Mouse (Mus musculus): ENCODE data around the gene Crip2.

Gene Crip2

GRCm38 (mm10) chr12:113147481-113147880 is 7.4 kb downstream of the Crip2 start:
- no peak for DNase-seq (ENCODE audit: low spot score in 2 of 2)

DNA sequence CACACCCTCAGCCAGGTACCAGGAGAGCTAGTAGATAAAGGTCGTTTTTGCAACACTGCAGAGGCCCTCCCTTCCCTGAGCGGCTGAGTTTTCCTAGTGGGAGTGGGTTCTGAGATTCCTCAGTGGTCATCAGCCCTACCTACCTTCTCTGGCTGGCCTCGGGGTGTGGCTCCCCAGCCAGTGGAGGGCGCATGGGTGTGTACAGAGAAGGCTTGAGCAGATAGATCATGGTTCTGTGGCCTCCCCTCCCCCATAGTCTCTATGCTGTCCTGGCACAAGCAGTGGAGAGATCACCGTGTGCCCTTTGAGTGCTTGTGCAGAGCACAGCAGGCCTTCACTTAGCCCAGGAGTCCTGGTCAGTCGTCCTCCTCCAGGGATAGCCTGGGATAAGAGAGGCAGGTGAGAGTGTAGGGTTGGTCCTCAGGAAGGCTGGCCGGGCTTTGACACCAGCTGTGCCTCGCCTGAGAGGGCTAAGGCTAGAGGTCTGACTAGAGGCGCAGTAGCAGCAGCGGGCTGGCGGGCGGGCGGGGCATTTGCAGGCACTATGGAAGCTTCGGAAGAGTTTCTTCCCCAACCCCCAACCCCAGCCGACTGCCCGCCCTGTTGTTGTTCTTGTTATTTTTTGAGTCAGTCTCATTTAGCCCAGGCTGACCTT is 8.5 kb downstream of the Crip2 start:
- peak; percentile 72 to 77 for DNase-seq (ENCODE audit: low spot score in 2 of 2)

DNA sequence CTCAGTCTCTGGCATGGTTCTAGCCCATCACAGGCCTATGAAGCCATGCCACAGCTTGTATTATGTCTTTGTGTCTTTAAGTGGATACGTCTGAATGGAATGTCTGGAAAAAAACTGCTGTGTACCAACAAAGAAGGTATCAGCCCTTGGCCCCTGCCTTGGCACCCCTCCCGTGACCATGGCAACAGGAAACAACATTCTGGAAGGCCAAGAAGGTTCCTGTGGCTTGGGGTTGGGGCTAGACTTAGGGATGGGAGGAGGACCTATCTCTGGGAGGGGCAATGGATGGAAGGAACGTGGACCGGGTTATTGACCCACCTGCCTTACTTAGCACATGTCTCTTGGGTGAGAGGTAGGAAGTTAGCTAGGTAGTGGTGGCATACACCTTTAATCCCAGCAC is 9.3 kb downstream of the Crip2 start:
- no peak for DNase-seq (ENCODE audit: low spot score in 2 of 2)

- DNase-seq (ENCODE audit: low spot score in 2 of 2), result peak; percentile 63 to 69
Observed at GRCm38 (mm10) chr12:113149896-113150295, 9.9 kb downstream of the Crip2 start.

GRCm38 (mm10) chr12:113150591-113150990 is 10.6 kb downstream of the Crip2 start:
- no peak for DNase-seq (ENCODE audit: low spot score in 2 of 2)

- DNase-seq (ENCODE audit: low spot score in 2 of 2), result no peak
Observed at GRCm38 (mm10) chr12:113151046-113151445, 11.0 kb downstream of the Crip2 start.

DNA sequence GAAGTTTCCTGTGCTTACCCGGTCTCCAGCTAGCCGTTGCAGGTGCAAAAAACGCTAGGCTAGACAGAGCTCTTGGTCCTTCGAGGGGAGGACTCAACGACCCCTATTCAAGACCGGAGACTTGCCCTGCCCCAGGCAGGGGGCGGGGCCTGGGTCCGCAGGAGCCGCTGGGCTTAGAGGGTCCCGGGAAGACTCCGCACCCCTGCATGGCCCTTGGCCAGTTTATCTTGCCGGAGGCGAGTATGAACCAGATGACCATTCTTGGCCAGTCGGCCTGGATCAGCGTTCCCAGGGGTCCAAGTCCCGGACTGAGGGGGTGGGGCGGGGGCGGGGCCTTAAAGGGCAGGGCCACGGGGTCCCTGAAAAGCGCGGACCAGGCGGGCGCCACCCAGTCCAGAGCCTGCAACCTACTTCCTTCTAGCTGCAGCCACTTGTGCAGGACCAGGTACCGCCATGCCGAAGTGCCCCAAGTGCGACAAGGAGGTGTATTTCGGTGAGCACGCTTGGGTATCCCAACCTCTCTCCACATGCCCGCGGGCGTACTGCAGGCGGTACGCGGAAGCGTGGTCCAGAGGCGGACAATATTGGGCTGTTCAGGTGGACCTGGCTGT is 11.7 kb downstream of the Crip2 start:
- DNase-seq (ENCODE audit: low spot score in 2 of 2), result peak; percentile 78 to 79

GRCm38 (mm10) chr12:113152272-113152661 is 12.2 kb downstream of the Crip2 start:
- DNase-seq (ENCODE audit: low spot score in 2 of 2), result peak; percentile 57 to 65

DNA sequence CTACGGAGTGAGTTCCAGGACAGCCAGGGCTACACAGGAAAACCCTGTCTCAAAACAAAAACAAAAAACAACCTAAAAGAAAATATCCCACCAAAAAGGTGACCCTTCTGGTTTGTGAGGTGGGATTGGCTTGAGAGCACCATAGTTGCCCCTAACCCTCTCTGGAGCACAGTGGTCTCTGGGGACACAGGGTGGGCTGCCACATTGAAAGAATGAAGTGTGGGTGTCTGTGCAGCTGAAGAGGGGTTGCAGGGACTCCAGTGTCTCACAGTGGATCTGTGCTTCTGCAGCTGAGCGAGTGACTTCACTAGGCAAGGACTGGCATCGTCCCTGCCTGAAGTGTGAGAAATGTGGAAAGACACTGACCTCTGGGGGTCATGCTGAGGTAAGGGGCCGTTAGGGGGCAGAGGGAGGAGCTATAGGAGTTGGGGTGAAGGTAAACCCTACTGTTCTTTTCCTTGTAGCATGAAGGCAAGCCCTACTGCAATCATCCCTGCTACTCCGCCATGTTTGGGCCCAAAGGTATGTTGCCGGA is 13.0 kb downstream of the Crip2 start:
- DNase-seq (ENCODE audit: low spot score in 2 of 2), result no peak

GRCm38 (mm10) chr12:113153971-113154370 is 13.9 kb downstream of the Crip2 start:
- DNase-seq (ENCODE audit: low spot score in 2 of 2), result no peak

DNA sequence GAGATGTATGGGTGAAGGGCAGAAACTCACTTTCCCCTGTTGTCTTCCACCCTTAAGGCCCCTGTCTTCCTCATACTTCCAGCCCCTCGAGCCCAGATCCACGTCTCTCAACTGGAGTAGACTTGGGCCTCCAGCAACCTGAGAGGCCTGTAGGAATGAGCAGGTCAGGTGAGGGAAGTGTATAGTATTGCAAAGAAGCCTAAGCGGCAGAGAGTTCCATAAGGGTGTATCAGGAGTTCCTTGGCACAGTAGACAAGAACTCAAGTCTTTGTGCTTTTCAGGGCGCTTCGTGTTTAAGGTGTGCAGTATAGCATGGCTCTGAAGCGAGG is 14.7 kb downstream of the Crip2 start:
- DNase-seq (ENCODE audit: low spot score in 2 of 2), result no peak

DNA sequence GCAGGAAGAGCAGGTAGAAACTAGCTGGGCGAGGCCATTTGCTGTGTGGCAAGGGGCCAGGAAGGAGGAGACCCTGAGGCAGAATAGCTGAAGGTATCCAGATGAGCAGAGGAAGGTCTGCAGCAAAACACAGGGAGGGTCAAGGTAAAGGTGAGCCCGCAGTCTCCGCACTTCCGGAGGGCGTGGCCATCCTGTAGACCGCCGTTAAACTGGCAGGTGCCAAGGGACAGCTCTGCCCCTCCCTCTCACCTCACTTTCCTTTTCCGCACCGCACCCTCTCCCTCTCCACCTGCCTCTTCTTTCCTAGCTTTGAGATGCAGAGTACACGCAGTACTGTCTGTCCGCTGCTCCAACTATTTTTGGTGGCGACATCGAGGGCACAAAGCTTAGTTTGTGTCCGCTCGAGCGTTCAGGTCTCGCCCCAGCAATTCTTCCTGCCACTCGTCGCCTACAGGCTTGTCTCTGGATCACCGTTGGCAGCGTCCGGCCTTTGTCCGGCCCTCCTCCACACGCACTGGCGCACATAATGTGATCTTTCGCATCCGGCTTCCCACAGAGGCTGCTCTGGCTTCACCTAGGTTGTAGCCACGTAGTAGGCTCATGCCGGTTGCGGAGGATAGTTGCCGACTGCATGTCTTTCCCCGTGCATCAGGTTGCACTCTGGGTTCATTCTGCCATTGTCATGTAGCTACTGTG is 15.2 kb downstream of the Crip2 start:
- peak; percentile 72 to 74 for DNase-seq (ENCODE audit: low spot score in 2 of 2)

- peak; percentile 99 for DNase-seq (ENCODE audit: low spot score in 2 of 2)
Observed at GRCm38 (mm10) chr12:113155887-113156539, 16.0 kb downstream of the Crip2 start, which contains the start of gene Tedc1. Gene Tedc1, plus strand, starts transcription at chr12:113156421.

- no peak for DNase-seq (ENCODE audit: low spot score in 2 of 2)
Observed at GRCm38 (mm10) chr12:113156540-113156929, 16.5 kb downstream of the Crip2 start.

- no peak for DNase-seq (ENCODE audit: low spot score in 2 of 2)
Observed at GRCm38 (mm10) chr12:113157002-113157401, 17.0 kb downstream of the Crip2 start.

DNA sequence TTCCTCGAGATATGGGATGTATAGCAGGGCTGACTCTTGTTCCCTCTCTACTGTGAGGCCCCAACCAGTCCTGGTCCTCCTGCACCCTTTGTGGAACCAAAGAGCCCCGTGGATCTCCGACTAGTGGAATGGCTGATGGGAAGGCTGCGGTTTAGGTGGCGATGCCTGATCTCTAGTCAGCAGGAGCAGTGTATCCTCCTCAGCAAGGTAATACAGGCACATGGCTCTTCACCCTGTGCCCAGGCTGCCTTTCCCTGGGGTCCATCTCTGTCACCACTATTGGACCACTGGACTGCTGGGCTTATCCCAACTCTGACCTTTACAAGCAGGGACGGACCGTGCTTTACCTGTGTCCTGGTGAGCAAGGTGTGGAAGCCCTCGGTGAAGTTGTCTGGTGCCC is 17.5 kb downstream of the Crip2 start:
- no peak for DNase-seq (ENCODE audit: low spot score in 2 of 2)

DNA sequence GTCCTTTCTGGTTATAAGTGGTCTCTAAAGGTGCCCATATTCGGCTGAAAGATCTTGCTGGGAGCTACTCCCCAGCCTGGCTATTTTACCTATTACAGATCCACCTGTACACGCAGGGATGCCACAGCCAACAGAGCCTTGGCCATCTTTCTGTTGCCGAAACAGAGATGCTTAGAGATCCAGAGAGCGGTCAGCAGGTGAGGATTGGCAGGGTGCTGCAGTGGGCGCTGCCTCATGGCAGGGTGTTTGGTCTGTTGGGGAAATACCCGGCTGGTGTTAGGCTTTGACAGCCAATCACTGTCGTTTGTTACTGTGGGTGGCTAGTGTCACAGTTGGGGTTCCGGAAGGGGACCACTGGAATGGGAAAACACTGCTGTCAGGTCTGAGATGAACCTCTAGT is 17.9 kb downstream of the Crip2 start:
- no peak for DNase-seq (ENCODE audit: low spot score in 2 of 2)

- no peak for DNase-seq (ENCODE audit: low spot score in 2 of 2)
Observed at GRCm38 (mm10) chr12:113163561-113164006, 23.5 kb downstream of the Crip2 start.

- peak; percentile 86 to 89 for DNase-seq (ENCODE audit: low spot score in 2 of 2)
Observed at GRCm38 (mm10) chr12:113168031-113168536, 28.0 kb downstream of the Crip2 start.

DNA sequence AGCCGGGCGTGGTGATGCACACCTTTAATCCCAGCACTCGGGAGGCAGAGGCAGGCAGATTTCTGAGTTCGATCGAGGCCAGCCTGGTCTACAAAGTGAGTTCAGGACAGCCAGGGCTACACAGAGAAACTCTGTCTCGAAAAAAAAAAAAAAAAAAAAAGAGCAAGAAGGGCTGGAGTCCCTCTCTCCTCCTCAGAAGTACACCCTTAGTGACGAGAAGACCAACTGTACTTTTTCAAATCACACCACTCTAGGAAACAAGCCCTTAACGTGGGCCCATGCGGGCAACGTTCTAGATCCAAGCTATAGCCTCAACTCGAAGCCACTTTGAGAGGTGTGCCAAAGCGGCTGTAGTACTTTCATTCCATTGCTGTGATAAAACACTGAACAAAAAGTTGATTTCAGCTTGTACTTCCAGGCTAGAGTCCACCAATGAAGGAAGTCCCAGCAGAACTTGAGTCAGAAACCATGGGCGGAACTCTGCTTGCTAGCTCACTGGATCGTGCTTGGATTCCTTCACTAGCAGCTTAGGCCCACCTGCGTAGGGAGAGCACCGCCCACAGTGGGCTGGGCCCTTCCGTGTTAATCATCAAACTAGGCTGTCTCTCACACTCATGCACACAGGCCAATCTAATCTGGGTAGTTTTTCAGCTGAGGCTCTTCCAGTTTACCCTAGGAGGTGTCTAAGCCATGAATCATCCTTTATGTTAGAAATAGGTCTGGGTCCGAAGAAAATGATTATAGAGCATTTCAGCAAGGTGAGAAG is 37.1 kb downstream of the Crip2 start:
- DNase-seq (ENCODE audit: low spot score in 2 of 2), result no peak

- DNase-seq (ENCODE audit: low spot score in 2 of 2), result no peak
Observed at GRCm38 (mm10) chr12:113181020-113181419, 41.0 kb downstream of the Crip2 start.
